Mouse (Mus musculus) limb, embryonic 10.5 days (tissue): ENCODE results near the gene Wfdc16. TPM values are rescaled to one million over a fixed set of nuclear protein-coding genes. Genes with fewer than 3 reads are reported as not detected.
A peak's percentile ranks its signal among the peaks of the same experiment; 100 is the strongest.
"Not testable (repeated sequence)": the region's sequence is repeated elsewhere in the genome, so short reads cannot be mapped to it uniquely, and the experiment has no call there.

Experiments
- DNase-seq: peaks from one replicate; pipeline ENCODE4 v3.0.0-alpha.2; 2017; ENCODE audit warnings: low spot score
- H3K27ac ChIP-seq: fragments of 300-500 bp; sonication (generic); 2 replicates; pipeline ENCODE4 v1.5.1; 2016; ENCODE audit warnings: mild to moderate bottlenecking
- H3K27me3 ChIP-seq: fragments of 300-500 bp; sonication (generic); 2 replicates; pipeline ENCODE4 v1.6.1; 2016; ENCODE audit warnings: low read depth, mild to moderate bottlenecking; ENCODE audit not compliant: poor library complexity, severe bottlenecking
- H3K36me3 ChIP-seq: fragments of 300-500 bp; sonication (generic); 2 replicates; pipeline ENCODE4 v1.6.1; 2016; ENCODE audit warnings: mild to moderate bottlenecking, moderate library complexity
- H3K4me1 ChIP-seq: fragments of 300-500 bp; sonication (generic); 2 replicates; pipeline ENCODE4 v1.6.1; 2016
- H3K4me3 ChIP-seq: fragments of 300-500 bp; sonication (generic); 2 replicates; pipeline ENCODE4 v1.5.1; 2016; ENCODE audit warnings: mild to moderate bottlenecking, moderate library complexity
- H3K9me3 ChIP-seq: fragments of 300-500 bp; sonication (generic); replicated peaks from 2 replicates; pipeline ENCODE4 v1.6.1; 2016; ENCODE audit warnings: mild to moderate bottlenecking
- WGBS: fragments of 180-500 bp; shearing (Covaris S2); methylation state at CpG from one replicate; pipeline ENCODE4 v1.1.7; 2016; 5-methylcytosine and 5-hydroxymethylcytosine counted together
- polyA plus RNA-seq: library from polyadenylated mRNA; unstranded; fragments of >200 nt; fragmentation: Nextera tagmentation; extraction: Ambion mirVana; gene quantifications from 2 replicates; pipeline ENCODE4 v1.2.1, GENCODE M21; 2016

Gene Wfdc16
- polyA plus RNA-seq, 1 experiment from 2014 or later: not detected

- H3K27me3 ChIP-seq: no peaks in the 10 kb centered on the region
- H3K36me3 ChIP-seq: no peaks in the 10 kb centered on the region
- DNase-seq: no peak
- H3K4me1 ChIP-seq: no peaks in the 10 kb centered on the region
- WGBS: 89% methylated on average over 13 of the region's 13 CpGs
- no peak overlapping the region for H3K27ac ChIP-seq
- H3K4me3 ChIP-seq: no peak overlapping the region
- H3K9me3 ChIP-seq: no peaks in the 10 kb centered on the region
Observed at GRCm38 (mm10) chr2:164641881-164642673, 3.5 kb upstream of the Wfdc16 start.

- Histone ChIP-seq H3K27ac (no peak overlapping the region), H3K4me3 (no peak overlapping the region), H3K36me3 (no peaks in the 10 kb centered on the region), H3K27me3 (no peaks in the 10 kb centered on the region), H3K4me1 (no peaks in the 10 kb centered on the region), H3K9me3 (no peaks in the 10 kb centered on the region)
- no peak for DNase-seq
- 77% methylated on average over 7 of the region's 7 CpGs for WGBS
Observed at GRCm38 (mm10) chr2:164641129-164641528, 2.5 kb upstream of the Wfdc16 start.

- Histone ChIP-seq H3K36me3 (no peaks in the 10 kb centered on the region), H3K27me3 (no peaks in the 10 kb centered on the region), H3K4me1 (no peaks in the 10 kb centered on the region), H3K4me3 (no peak overlapping the region), H3K27ac (no peak overlapping the region), H3K9me3 (no peaks in the 10 kb centered on the region)
- WGBS: 78% methylated on average over 9 of the region's 9 CpGs
- DNase-seq: no peak
Observed at GRCm38 (mm10) chr2:164635266-164635665, 3.3 kb downstream of the Wfdc16 start.

- no peak overlapping the region for H3K27ac ChIP-seq
- no peak overlapping the region for H3K4me3 ChIP-seq
- DNase-seq: no peak
- no peaks in the 10 kb centered on the region for H3K36me3 ChIP-seq
- H3K27me3 ChIP-seq: no peaks in the 10 kb centered on the region
- WGBS: 78% methylated on average over 4 of the region's 4 CpGs
- no peaks in the 10 kb centered on the region for H3K9me3 ChIP-seq
- no peaks in the 10 kb centered on the region for H3K4me1 ChIP-seq
Observed at GRCm38 (mm10) chr2:164621775-164622174, 16.8 kb downstream of the Wfdc16 start.

- Histone ChIP-seq H3K27me3 (no peaks in the 10 kb centered on the region), H3K4me1 (no peaks in the 10 kb centered on the region), H3K4me3 (no peak overlapping the region), H3K9me3 (no peaks in the 10 kb centered on the region), H3K36me3 (no peaks in the 10 kb centered on the region), H3K27ac (no peak overlapping the region)
- DNase-seq: no peak
- WGBS: 79% methylated on average over 5 of the region's 5 CpGs
Observed at GRCm38 (mm10) chr2:164619050-164619449, 19.5 kb downstream of the Wfdc16 start.

- WGBS: 89% methylated on average over 3 of the region's 3 CpGs
- no peaks in the 10 kb centered on the region for H3K4me1 ChIP-seq
- DNase-seq: no peak
- no peaks in the 10 kb centered on the region for H3K36me3 ChIP-seq
- H3K27me3 ChIP-seq: no peaks in the 10 kb centered on the region
- H3K9me3 ChIP-seq: no peaks in the 10 kb centered on the region
- no peak overlapping the region for H3K4me3 ChIP-seq
- H3K27ac ChIP-seq: no peak overlapping the region
Observed at GRCm38 (mm10) chr2:164615386-164615785, 23.2 kb downstream of the Wfdc16 start.

GRCm38 (mm10) chr2:164613471-164613870 is 25.1 kb downstream of the Wfdc16 start, which contains the start of the genes Wfdc6b and Wfdc8:
Wfdc6b (plus strand) TSS chr2:164613522.
Wfdc8 (minus strand) TSS chr2:164613626.
- H3K9me3 ChIP-seq, H3K4me1 ChIP-seq, H3K27ac ChIP-seq, H3K36me3 ChIP-seq, H3K27me3 ChIP-seq, DNase-seq, H3K4me3 ChIP-seq: not testable (repeated sequence)
- WGBS: 70% methylated on average over 8 of the region's 8 CpGs

- no peaks in the 10 kb centered on the region for H3K4me1 ChIP-seq
- H3K27ac ChIP-seq: no peak overlapping the region
- 81% methylated on average over 6 of the region's 6 CpGs for WGBS
- no peaks in the 10 kb centered on the region for H3K27me3 ChIP-seq
- no peak for DNase-seq
- H3K4me3 ChIP-seq: no peak overlapping the region
- H3K36me3 ChIP-seq: no peaks in the 10 kb centered on the region
- H3K9me3 ChIP-seq: no peaks in the 10 kb centered on the region
Observed at GRCm38 (mm10) chr2:164608781-164609180, 29.8 kb downstream of the Wfdc16 start.

GRCm38 (mm10) chr2:164604411-164604810 is 34.2 kb downstream of the Wfdc16 start:
- H3K36me3 ChIP-seq: no peaks in the 10 kb centered on the region
- DNase-seq: no peak
- 91% methylated on average over 8 of the region's 8 CpGs for WGBS
- no peak overlapping the region for H3K4me3 ChIP-seq
- H3K27ac ChIP-seq: no peak overlapping the region
- no peaks in the 10 kb centered on the region for H3K4me1 ChIP-seq
- no peaks in the 10 kb centered on the region for H3K9me3 ChIP-seq
- H3K27me3 ChIP-seq: no peaks in the 10 kb centered on the region

- Histone ChIP-seq H3K36me3 (no peaks in the 10 kb centered on the region), H3K4me1 (no peaks in the 10 kb centered on the region), H3K9me3 (no peaks in the 10 kb centered on the region), H3K27me3 (no peaks in the 10 kb centered on the region), H3K4me3 (no peak overlapping the region), H3K27ac (no peak overlapping the region)
- 88% methylated on average over 3 of the region's 3 CpGs for WGBS
- no peak for DNase-seq
Observed at GRCm38 (mm10) chr2:164603482-164603881, 35.1 kb downstream of the Wfdc16 start.

GRCm38 (mm10) chr2:164600179-164600578 is 38.4 kb downstream of the Wfdc16 start:
- H3K4me3 ChIP-seq: no peak overlapping the region
- H3K36me3 ChIP-seq: no peaks in the 10 kb centered on the region
- no peak for DNase-seq
- WGBS: 62% methylated on average over 3 of the region's 3 CpGs
- no peaks in the 10 kb centered on the region for H3K9me3 ChIP-seq
- H3K27ac ChIP-seq: no peak overlapping the region
- H3K27me3 ChIP-seq: no peaks in the 10 kb centered on the region
- no peaks in the 10 kb centered on the region for H3K4me1 ChIP-seq

- no peak for DNase-seq
- Histone ChIP-seq H3K36me3 (no peaks in the 10 kb centered on the region), H3K27ac (no peak within 1 kb of the TSS), H3K4me1 (no peaks in the 10 kb centered on the region), H3K4me3 (no peak within 1 kb of the TSS), H3K27me3 (no peaks in the 10 kb centered on the region), H3K9me3 (no peaks in the 10 kb centered on the region)
- 84% methylated on average over 4 of the region's 4 CpGs for WGBS
Observed at GRCm38 (mm10) chr2:164593494-164593893, 45.1 kb downstream of the Wfdc16 start, which contains the start of gene Eppin. Eppin (minus strand) TSS chr2:164593594.

GRCm38 (mm10) chr2:164592014-164592413 is 46.6 kb downstream of the Wfdc16 start:
- Histone ChIP-seq H3K9me3 (no peaks in the 10 kb centered on the region), H3K36me3 (no peaks in the 10 kb centered on the region), H3K27ac (peak overlapping the region; percentile 84), H3K27me3 (no peaks in the 10 kb centered on the region), H3K4me1 (no peaks in the 10 kb centered on the region), H3K4me3 (no peak overlapping the region)
- 14% methylated on average over 4 of the region's 4 CpGs for WGBS
- DNase-seq: peak; percentile 45
